Mouse (Mus musculus): ENCODE measurements around the gene Slc1a2.

GRCm38 (mm10) chr2:102663339-102663738 lies 4.9 kb downstream of the Slc1a2 start:
- TF ChIP-seq POLR2A (IDR thresholded peaks at IDR 0.05; ENCODE audit: insufficient read depth, low read depth, low read length) (no peak), CTCF (IDR thresholded peaks at IDR 0.05; ENCODE audit: insufficient read depth, low read depth, low read length) (no peak)

Measured in olfactory bulb, adult 2 months (tissue).